Mouse (Mus musculus): ENCODE data around the gene N4bp1.

GRCm38 (mm10) chr8:86845875-86846274 lies 39.2 kb downstream of the N4bp1 start:
- TF ChIP-seq CTCF (IDR thresholded peaks at IDR 0.05; ENCODE audit: control insufficient read depth, insufficient read depth, low read length) = no peak
- TF ChIP-seq POLR2A (IDR thresholded peaks at IDR 0.05; ENCODE audit: borderline replicate concordance, control insufficient read depth, low read depth, low read length) = no peak
